Mouse (Mus musculus): Measurements from ENCODE around the gene Neurl1b. TPM values are rescaled to one million over a fixed set of nuclear protein-coding genes. Genes with fewer than 3 reads are reported as not detected.

The Neurl1b gene
- polyA plus RNA-seq, 1 experiment from 2014 or later = 0.19 TPM

GRCm38 (mm10) chr17:26442197-26442596, 27.6 kb downstream of the Neurl1b start:
- Histone ChIP-seq H3K27me3 (ENCODE audit: low read depth, poor library complexity, severe bottlenecking) (peaks cover 49% of the 10 kb centered on the region), H3K4me3 (no peak overlapping the region)
- DNase-seq (ENCODE audit: low spot score) = no peak

GRCm38 (mm10) chr17:26443865-26444264, 29.2 kb downstream of the Neurl1b start:
- Histone ChIP-seq H3K27ac (replicated peaks) (no peak overlapping the region), H3K9me3 (replicated peaks) (no peaks in the 10 kb centered on the region), H3K4me1 (peaks cover 4% of the 10 kb centered on the region), H3K27me3 (ENCODE audit: low read depth, poor library complexity, severe bottlenecking) (peaks cover 32% of the 10 kb centered on the region), H3K4me3 (no peak overlapping the region), H3K36me3 (no peaks in the 10 kb centered on the region)
- WGBS = 73% methylated on average over 4 of the region's 4 CpGs
- no peak for DNase-seq (ENCODE audit: low spot score)

More at GRCm38 (mm10) chr17:26442197-26442596, 27.6 kb downstream of the Neurl1b start:
- 97% methylated on average over 6 of the region's 6 CpGs for WGBS
- Histone ChIP-seq H3K36me3 (no peaks in the 10 kb centered on the region), H3K9me3 (replicated peaks) (no peaks in the 10 kb centered on the region), H3K4me1 (peaks cover 8% of the 10 kb centered on the region), H3K27ac (replicated peaks) (no peak overlapping the region)

- DNase-seq (ENCODE audit: low spot score) = no peak
- no peaks in the 10 kb centered on the region for H3K9me3 ChIP-seq (replicated peaks)
- no peak overlapping the region for H3K4me3 ChIP-seq
- no peaks in the 10 kb centered on the region for H3K36me3 ChIP-seq
- no peak overlapping the region for H3K27ac ChIP-seq (replicated peaks)
- H3K27me3 ChIP-seq (ENCODE audit: low read depth, poor library complexity, severe bottlenecking) = no peaks in the 10 kb centered on the region
- 0 out of 2 replicates have a peak, but pooled peaks cover 4% of the 10 kb centered on the region for H3K4me1 ChIP-seq
- WGBS = 80% methylated on average over 3 of the region's 3 CpGs
These were observed 34.8 kb downstream of the Neurl1b start for GRCm38 (mm10) chr17:26449472-26449871.

- H3K36me3 ChIP-seq = no peaks in the 10 kb centered on the region
- H3K4me3 ChIP-seq = no peak overlapping the region
- peaks cover 7% of the 10 kb centered on the region; the same call in 1 of the 2 replicates for H3K4me1 ChIP-seq
- WGBS = 35% methylated on average over 8 of the region's 8 CpGs
- H3K27me3 ChIP-seq (ENCODE audit: low read depth, poor library complexity, severe bottlenecking) = no peaks in the 10 kb centered on the region
- H3K27ac ChIP-seq (replicated peaks) = no peak overlapping the region
- peak; percentile 29 for DNase-seq (ENCODE audit: low spot score)
- no peaks in the 10 kb centered on the region for H3K9me3 ChIP-seq (replicated peaks)
These were observed 37.1 kb downstream of the Neurl1b start for GRCm38 (mm10) chr17:26451651-26452295.

GRCm38 (mm10) chr17:26452371-26452972, 37.8 kb downstream of the Neurl1b start:
- Histone ChIP-seq H3K4me3 (no peak overlapping the region), H3K27ac (replicated peaks) (no peak overlapping the region), H3K27me3 (ENCODE audit: low read depth, poor library complexity, severe bottlenecking) (no peaks in the 10 kb centered on the region), H3K4me1 (peaks cover 7% of the 10 kb centered on the region; the same call in 1 of the 2 replicates), H3K36me3 (no peaks in the 10 kb centered on the region), H3K9me3 (replicated peaks) (no peaks in the 10 kb centered on the region)
- 56% methylated on average over 5 of the region's 5 CpGs for WGBS
- DNase-seq (ENCODE audit: low spot score) = peak; percentile 43

GRCm38 (mm10) chr17:26457506-26457905, 42.9 kb downstream of the Neurl1b start:
- Histone ChIP-seq H3K4me1 (peaks cover 7% of the 10 kb centered on the region; the same call in 1 of the 2 replicates), H3K36me3 (no peaks in the 10 kb centered on the region), H3K27ac (replicated peaks) (no peak overlapping the region), H3K9me3 (replicated peaks) (no peaks in the 10 kb centered on the region), H3K27me3 (ENCODE audit: low read depth, poor library complexity, severe bottlenecking) (peaks cover 3% of the 10 kb centered on the region; the same call in 1 of the 2 replicates), H3K4me3 (no peak overlapping the region)
- no peak for DNase-seq (ENCODE audit: low spot score)

- H3K27me3 ChIP-seq (ENCODE audit: low read depth, poor library complexity, severe bottlenecking) = peaks cover 3% of the 10 kb centered on the region; the same call in 1 of the 2 replicates
- H3K36me3 ChIP-seq = no peaks in the 10 kb centered on the region
- peaks cover 11% of the 10 kb centered on the region; the same call in 1 of the 2 replicates for H3K4me1 ChIP-seq
- no peak overlapping the region for H3K4me3 ChIP-seq
- no peaks in the 10 kb centered on the region for H3K9me3 ChIP-seq (replicated peaks)
- no peak for DNase-seq (ENCODE audit: low spot score)
- WGBS = 69% methylated on average over 7 of the region's 7 CpGs
- no peak overlapping the region for H3K27ac ChIP-seq (replicated peaks)
These were observed 43.4 kb downstream of the Neurl1b start for GRCm38 (mm10) chr17:26458049-26458448.

GRCm38 (mm10) chr17:26462634-26463170, 48.1 kb downstream of the Neurl1b start:
- Histone ChIP-seq H3K36me3 (no peaks in the 10 kb centered on the region), H3K4me3 (no peak overlapping the region), H3K27ac (replicated peaks) (no peak overlapping the region), H3K9me3 (replicated peaks) (no peaks in the 10 kb centered on the region), H3K27me3 (ENCODE audit: low read depth, poor library complexity, severe bottlenecking) (peaks cover 12% of the 10 kb centered on the region; the same call in 1 of the 2 replicates), H3K4me1 (peaks cover 12% of the 10 kb centered on the region)
- WGBS = 35% methylated on average over 12 of the region's 12 CpGs
- peak; percentile 76 for DNase-seq (ENCODE audit: low spot score)

GRCm38 (mm10) chr17:26463432-26463831, 48.8 kb downstream of the Neurl1b start:
- 87% methylated on average over 5 of the region's 5 CpGs for WGBS
- Histone ChIP-seq H3K36me3 (no peaks in the 10 kb centered on the region), H3K27me3 (ENCODE audit: low read depth, poor library complexity, severe bottlenecking) (peaks cover 9% of the 10 kb centered on the region; the same call in 1 of the 2 replicates), H3K27ac (replicated peaks) (no peak overlapping the region), H3K9me3 (replicated peaks) (no peaks in the 10 kb centered on the region), H3K4me1 (peaks cover 12% of the 10 kb centered on the region), H3K4me3 (no peak overlapping the region)
- no peak for DNase-seq (ENCODE audit: low spot score)

- peaks cover 12% of the 10 kb centered on the region for H3K4me1 ChIP-seq
- no peaks in the 10 kb centered on the region for H3K36me3 ChIP-seq
- peaks cover 9% of the 10 kb centered on the region; the same call in 1 of the 2 replicates for H3K27me3 ChIP-seq (ENCODE audit: low read depth, poor library complexity, severe bottlenecking)
- WGBS = 56% methylated on average over 4 of the region's 4 CpGs
- no peak overlapping the region for H3K27ac ChIP-seq (replicated peaks)
- H3K9me3 ChIP-seq (replicated peaks) = no peaks in the 10 kb centered on the region
- no peak for DNase-seq (ENCODE audit: low spot score)
- no peak overlapping the region for H3K4me3 ChIP-seq
These were observed 49.4 kb downstream of the Neurl1b start for GRCm38 (mm10) chr17:26463984-26464383.

- DNase-seq (ENCODE audit: low spot score) = no peak
- H3K4me1 ChIP-seq = peaks cover 12% of the 10 kb centered on the region
These were observed 49.9 kb downstream of the Neurl1b start for GRCm38 (mm10) chr17:26464481-26464880.

GRCm38 (mm10) chr17:26464972-26465371, 50.3 kb downstream of the Neurl1b start:
- WGBS = 81% methylated on average over 7 of the region's 7 CpGs
- Histone ChIP-seq H3K36me3 (no peaks in the 10 kb centered on the region), H3K4me3 (no peak overlapping the region), H3K27ac (replicated peaks) (no peak overlapping the region), H3K9me3 (replicated peaks) (no peaks in the 10 kb centered on the region), H3K4me1 (peaks cover 12% of the 10 kb centered on the region), H3K27me3 (ENCODE audit: low read depth, poor library complexity, severe bottlenecking) (peaks cover 14% of the 10 kb centered on the region; the same call in 1 of the 2 replicates)
- DNase-seq (ENCODE audit: low spot score) = no peak

More at GRCm38 (mm10) chr17:26464481-26464880, 49.9 kb downstream of the Neurl1b start:
- no peak overlapping the region for H3K27ac ChIP-seq (replicated peaks)
- no peaks in the 10 kb centered on the region for H3K9me3 ChIP-seq (replicated peaks)
- H3K36me3 ChIP-seq = no peaks in the 10 kb centered on the region
- 83% methylated on average over 9 of the region's 9 CpGs for WGBS
- no peak overlapping the region for H3K4me3 ChIP-seq
- H3K27me3 ChIP-seq (ENCODE audit: low read depth, poor library complexity, severe bottlenecking) = peaks cover 12% of the 10 kb centered on the region; the same call in 1 of the 2 replicates

GRCm38 (mm10) chr17:26466741-26467150, 52.1 kb downstream of the Neurl1b start:
- Histone ChIP-seq H3K36me3 (no peaks in the 10 kb centered on the region), H3K27me3 (ENCODE audit: low read depth, poor library complexity, severe bottlenecking) (peaks cover 14% of the 10 kb centered on the region; the same call in 1 of the 2 replicates), H3K27ac (replicated peaks) (peak overlapping the region; percentile 69), H3K9me3 (replicated peaks) (no peaks in the 10 kb centered on the region), H3K4me1 (peaks cover 12% of the 10 kb centered on the region), H3K4me3 (peak overlapping the region; percentile 30)
- 5% methylated on average over 4 of the region's 4 CpGs for WGBS
- peak; percentile 78 for DNase-seq (ENCODE audit: low spot score)

Data from midbrain, embryonic 10.5 days (tissue).